Mouse (Mus musculus) G1E (cell line): Measurements from ENCODE around the gene Mroh3. TPM values are rescaled to one million over a fixed set of nuclear protein-coding genes. Genes with fewer than 3 reads are reported as not detected.

ENCODE experiments used
- ATAC-seq: 2 replicates; pipeline ENCODE4 v1.8.0; 2016; ENCODE audit warnings: mild to moderate bottlenecking; ENCODE audit not compliant: insufficient number of reproducible peaks, poor library complexity, low FRiP score, severe bottlenecking; ENCODE audit errors: extremely low read depth
- DNase-seq: peaks from one replicate; pipeline ENCODE4 v3.0.0; 2012; ENCODE audit warnings: low spot score
- H3K27me3 ChIP-seq: 2 replicates; pipeline ENCODE4 v1.6.1; 2012; ENCODE audit warnings: mild to moderate bottlenecking, low read length, inconsistent platforms; ENCODE audit not compliant: insufficient read depth
- H3K36me3 ChIP-seq: replicated peaks from 2 replicates; pipeline ENCODE3; 2012; ENCODE audit warnings: mild to moderate bottlenecking, inconsistent platforms
- H3K4me1 ChIP-seq: 2 replicates; pipeline ENCODE4 v1.6.1; 2012; ENCODE audit warnings: low read depth, low read length, inconsistent platforms, mixed read lengths; ENCODE audit not compliant: insufficient read depth
- H3K4me3 ChIP-seq: 2 replicates; pipeline ENCODE4 v1.5.1; 2012; ENCODE audit warnings: low read depth, mild to moderate bottlenecking, inconsistent platforms, low read length, moderate library complexity, mixed read lengths
- H3K9me3 ChIP-seq: replicated peaks from 2 replicates; pipeline ENCODE4 v1.6.1; 2012; ENCODE audit warnings: inconsistent platforms
- CTCF ChIP-seq: IDR thresholded peaks from 2 replicates; pipeline ENCODE4 v1.5.1; 2012; ENCODE audit warnings: low read depth, low read length, inconsistent platforms, mixed read lengths
- GATA1 ChIP-seq: IDR thresholded peaks from 2 replicates; pipeline ENCODE4 v1.6.1; 2012; ENCODE audit warnings: borderline replicate concordance, low read length, inconsistent platforms, mixed read lengths
- GATA2 ChIP-seq: IDR thresholded peaks from 2 replicates; pipeline ENCODE4 v1.6.1; 2012; ENCODE audit warnings: low read depth, low read length, inconsistent platforms, borderline replicate concordance
- POLR2AphosphoS5 ChIP-seq: IDR thresholded peaks from 2 replicates; pipeline ENCODE4 v1.6.1; 2012; ENCODE audit warnings: low read depth, low read length, inconsistent platforms; ENCODE audit not compliant: insufficient replicate concordance
- TAL1 ChIP-seq: conservative IDR thresholded peaks from 2 replicates; pipeline ENCODE4 v1.6.1; 2012; ENCODE audit warnings: low read depth, low read length, inconsistent platforms, mixed read lengths
- polyA plus RNA-seq: library from polyadenylated mRNA; stranded (reverse); fragments of >175 nt; gene quantifications from 2 replicates; pipeline ENCODE4 v1.2.3, GENCODE M21; 2012
- total RNA-seq, 2 experiments: library from RNA; stranded (forward) in 1 of 2; stranded (reverse) in 1 of 2; fragments of 200-1000 nt in 1 of 2; fragments of >200 nt in 1 of 2; fragmentation: Nextera tagmentation in 1 of 2; gene quantifications; 2 replicates each; pipeline ENCODE4 v1.2.3; 2014 to 2017

Gene Mroh3
- total and polyA plus RNA-seq, 3 experiments = 0.27 TPM; not detected in 2

DNA sequence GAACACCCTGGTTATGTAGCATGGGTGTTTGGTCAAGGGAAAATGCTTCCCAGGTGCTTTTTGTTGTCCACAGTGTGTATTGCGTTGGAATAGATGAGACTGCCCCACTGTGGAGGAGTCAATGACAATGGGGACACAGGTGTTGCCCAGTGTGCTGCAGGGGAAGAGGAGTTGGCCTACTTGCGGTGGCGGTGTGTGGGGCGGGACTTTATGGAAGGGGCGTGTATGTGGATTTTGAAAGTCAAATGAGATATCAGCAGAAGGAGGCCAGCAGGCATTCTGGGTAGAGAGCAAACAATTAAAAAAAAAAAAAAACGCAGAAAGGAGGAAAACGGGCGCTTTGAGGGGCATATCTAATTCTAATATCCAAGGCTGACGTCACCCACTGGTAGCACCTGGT, 62.9 kb downstream of the Mroh3 start:
- Histone ChIP-seq H3K4me1 (peaks cover 9% of the 10 kb centered on the region; the same call in 1 of the 2 replicates), H3K27me3 (no peaks in the 10 kb centered on the region), H3K36me3 (peaks cover 98% of the 10 kb centered on the region), H3K9me3 (no peaks in the 10 kb centered on the region), H3K4me3 (no peak overlapping the region)
- ATAC-seq (no peak), DNase-seq (no peak)
- TF ChIP-seq TAL1 = no peak
- no peak for TF ChIP-seq POLR2AphosphoS5
- no peak for TF ChIP-seq GATA2
- no peak for TF ChIP-seq GATA1
- TF ChIP-seq CTCF = no peak

DNA sequence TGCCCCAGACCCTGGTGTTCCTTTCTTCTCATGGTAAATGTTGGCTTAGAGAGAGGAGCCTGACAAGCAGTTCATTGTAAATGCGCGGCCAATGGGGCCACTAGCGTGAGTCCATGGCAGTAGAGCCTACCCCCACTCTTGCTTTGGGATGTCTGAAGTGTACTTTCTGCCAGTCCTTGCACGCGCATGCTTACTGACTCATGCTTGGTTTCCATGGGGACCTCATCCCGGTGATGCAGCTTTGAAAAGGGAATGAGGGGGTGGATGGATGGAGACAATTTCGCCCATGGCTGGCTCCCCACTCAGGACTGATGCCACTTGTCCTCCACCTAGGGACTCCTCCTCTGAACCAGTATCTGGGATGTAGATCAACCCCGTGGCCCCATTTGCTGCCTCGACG, 69.1 kb downstream of the Mroh3 start:
- Histone ChIP-seq H3K9me3 (no peaks in the 10 kb centered on the region), H3K4me3 (no peak overlapping the region), H3K4me1 (peaks cover 59% of the 10 kb centered on the region), H3K36me3 (peaks cover 69% of the 10 kb centered on the region), H3K27me3 (no peaks in the 10 kb centered on the region)
- DNase-seq (no peak), ATAC-seq (no peak)
- no peak for TF ChIP-seq POLR2AphosphoS5
- TF ChIP-seq GATA2 = no peak
- no peak for TF ChIP-seq CTCF
- no peak for TF ChIP-seq GATA1
- no peak for TF ChIP-seq TAL1

DNA sequence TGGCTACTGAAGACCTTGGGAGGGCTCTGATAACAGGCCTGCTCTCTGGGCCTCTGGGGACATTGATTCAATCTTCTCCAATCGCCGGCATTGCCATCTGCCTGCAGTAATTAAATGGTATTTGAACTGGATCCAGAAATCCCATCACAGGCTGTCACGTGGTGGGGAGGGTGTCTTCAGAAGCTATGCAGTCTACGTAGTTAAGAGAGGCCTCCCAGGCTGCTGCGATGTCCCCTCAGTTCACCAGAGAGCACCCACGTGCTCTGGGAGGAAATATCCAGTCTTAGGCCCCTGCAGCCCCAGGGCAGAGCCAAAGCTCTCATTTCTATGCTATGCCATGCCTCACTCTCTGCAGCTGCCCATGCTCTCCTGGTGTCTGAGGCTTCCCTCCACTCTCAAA, 70.3 kb downstream of the Mroh3 start:
- no peak overlapping the region for H3K4me3 ChIP-seq
- TF ChIP-seq TAL1 (no peak), GATA2 (no peak), POLR2AphosphoS5 (no peak), CTCF (no peak), GATA1 (no peak)
- peaks cover 62% of the 10 kb centered on the region for H3K36me3 ChIP-seq
- ATAC-seq (no peak), DNase-seq (no peak)
- H3K27me3 ChIP-seq = no peaks in the 10 kb centered on the region
- H3K9me3 ChIP-seq = no peaks in the 10 kb centered on the region
- peaks cover 70% of the 10 kb centered on the region for H3K4me1 ChIP-seq

DNA sequence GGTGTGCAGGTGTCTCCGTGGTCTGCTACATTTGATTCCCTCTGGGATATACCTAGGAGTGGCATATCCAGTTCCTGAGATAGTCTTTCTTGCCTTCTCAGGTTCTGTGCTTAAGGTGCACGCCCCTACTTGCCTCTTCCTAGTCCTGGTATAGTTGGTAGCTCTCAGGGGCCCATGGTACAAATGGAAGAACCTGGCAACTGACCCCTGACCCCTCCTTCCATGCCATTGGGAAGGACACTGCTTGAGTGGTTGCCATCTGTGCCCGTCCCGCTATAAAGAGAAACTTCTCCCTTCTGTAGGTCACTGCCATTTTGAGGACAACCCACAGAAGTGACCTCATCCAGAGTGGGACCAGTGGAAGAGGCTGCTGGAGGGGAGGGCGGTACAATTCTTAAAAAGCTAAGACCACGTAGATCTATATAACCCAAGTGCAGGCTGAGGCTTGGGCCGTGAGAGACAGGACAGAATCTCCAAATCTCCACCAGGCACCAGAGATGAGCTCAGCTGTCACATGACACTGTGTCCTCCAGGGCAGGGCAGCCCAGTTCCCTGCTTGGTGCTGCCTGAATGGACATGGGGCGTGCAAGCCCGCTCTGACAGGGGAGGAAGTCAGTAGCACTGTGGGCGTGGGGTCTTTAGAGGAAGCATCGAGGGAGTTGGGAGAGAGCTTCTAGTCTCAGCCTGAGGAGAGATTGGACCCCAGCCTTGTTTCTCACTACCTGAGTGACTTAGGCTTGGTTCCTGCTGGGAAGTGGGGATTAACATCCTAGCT, 71.3 kb downstream of the Mroh3 start:
- Histone ChIP-seq H3K27me3 (no peaks in the 10 kb centered on the region), H3K9me3 (no peaks in the 10 kb centered on the region), H3K4me3 (peak overlapping the region; percentile 34; the same call in 1 of the 2 replicates), H3K4me1 (peaks cover 75% of the 10 kb centered on the region), H3K36me3 (peaks cover 61% of the 10 kb centered on the region)
- ATAC-seq (peak; percentile 17), DNase-seq (no peak)
- TF ChIP-seq POLR2AphosphoS5 (peak; percentile 26; the same call in 1 of the 2 replicates), TAL1 (no peak)

DNA sequence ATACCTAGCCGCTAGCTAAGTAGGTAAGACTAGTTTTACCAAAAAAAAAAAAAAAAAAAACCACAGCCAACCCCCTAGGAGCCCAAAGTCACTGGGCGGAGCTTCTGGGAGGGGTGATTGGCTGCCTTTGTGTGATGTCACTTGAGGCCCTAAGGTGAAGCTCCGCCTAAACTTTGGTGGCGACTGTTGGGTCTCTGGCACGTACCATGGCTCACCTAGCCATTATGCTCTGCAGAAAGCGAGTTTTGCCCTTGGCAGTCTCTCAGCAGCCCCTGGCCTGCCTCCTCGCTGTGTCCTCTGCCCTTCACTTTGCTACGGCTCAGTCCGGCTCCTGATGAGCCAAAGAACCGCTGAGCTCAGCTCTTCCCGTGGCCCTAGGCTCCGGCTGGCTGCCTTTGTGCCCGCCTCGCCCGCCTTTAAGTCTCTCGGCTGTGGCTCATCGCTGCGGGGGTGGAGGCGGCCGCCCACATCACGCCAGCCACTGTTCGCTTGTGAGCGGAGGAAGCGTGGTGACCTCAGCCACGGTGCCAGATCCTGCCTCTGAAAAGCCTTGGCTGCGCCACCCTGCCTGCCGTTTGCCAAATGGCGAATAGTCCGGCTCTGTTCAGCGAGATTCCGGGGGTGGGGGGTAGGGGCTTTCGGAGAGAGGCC, 72.5 kb downstream of the Mroh3 start:
- Histone ChIP-seq H3K36me3 (peaks cover 56% of the 10 kb centered on the region), H3K9me3 (no peaks in the 10 kb centered on the region), H3K4me3 (peak overlapping the region; percentile 73), H3K4me1 (peaks cover 84% of the 10 kb centered on the region), H3K27me3 (no peaks in the 10 kb centered on the region)
- ATAC-seq (peak; percentile 72), DNase-seq (peak; percentile 100)
- no peak for TF ChIP-seq CTCF
- TF ChIP-seq POLR2AphosphoS5 = peak; percentile 68; the same call in 1 of the 2 replicates

DNA sequence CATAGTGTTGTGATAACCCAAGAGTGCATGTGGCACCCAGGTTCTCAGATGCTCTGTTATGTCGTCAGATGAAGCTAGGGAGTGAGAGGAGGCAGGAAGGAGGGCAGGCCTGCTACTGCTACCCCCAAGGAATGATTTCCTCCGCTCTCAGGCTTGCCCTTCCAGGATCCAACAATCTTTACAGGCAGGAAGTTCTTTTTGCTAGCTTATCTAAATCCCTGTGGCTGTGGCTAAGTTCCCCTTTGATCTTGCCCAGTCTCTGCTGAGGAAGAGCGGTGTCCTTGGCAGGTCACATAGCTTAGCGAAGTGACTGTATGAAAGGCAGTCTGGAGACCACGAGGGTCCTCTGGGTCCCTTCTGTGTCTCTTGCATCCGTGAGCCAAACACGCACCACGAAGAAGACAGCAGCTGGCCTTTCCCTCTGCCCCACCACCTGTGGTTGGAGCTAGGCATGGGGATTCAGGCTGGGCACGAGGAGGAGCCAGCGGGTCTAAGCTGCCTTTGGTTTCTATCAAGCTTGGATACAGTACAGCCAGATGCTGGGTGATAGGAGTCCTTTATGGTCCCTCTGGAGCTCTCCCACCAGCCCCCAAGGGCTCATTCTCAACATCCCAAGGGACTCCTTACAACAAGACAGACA, 74.3 kb downstream of the Mroh3 start:
- Histone ChIP-seq H3K36me3 (peaks cover 48% of the 10 kb centered on the region), H3K27me3 (no peaks in the 10 kb centered on the region), H3K4me3 (peak overlapping the region; percentile 34; the same call in 1 of the 2 replicates), H3K4me1 (peaks cover 98% of the 10 kb centered on the region), H3K9me3 (no peaks in the 10 kb centered on the region)
- TF ChIP-seq TAL1 (no peak), GATA2 (no peak), CTCF (no peak), GATA1 (no peak), POLR2AphosphoS5 (no peak)
- DNase-seq (no peak), ATAC-seq (no peak)
